Mouse (Mus musculus) B cell, adult 2 months (primary cell): ENCODE data around the gene Phf6.

Experiments
- DNase-seq, 2 experiments: peaks; one replicate each; pipeline ENCODE4 v3.0.0; 2022

Gene Phf6

GRCm38 (mm10) chrX:52911587-52912371 lies at the start of gene Phf6:
Gene Phf6 (plus strand): TSS chrX:52912266.
- DNase-seq = peak; percentile 87

DNA sequence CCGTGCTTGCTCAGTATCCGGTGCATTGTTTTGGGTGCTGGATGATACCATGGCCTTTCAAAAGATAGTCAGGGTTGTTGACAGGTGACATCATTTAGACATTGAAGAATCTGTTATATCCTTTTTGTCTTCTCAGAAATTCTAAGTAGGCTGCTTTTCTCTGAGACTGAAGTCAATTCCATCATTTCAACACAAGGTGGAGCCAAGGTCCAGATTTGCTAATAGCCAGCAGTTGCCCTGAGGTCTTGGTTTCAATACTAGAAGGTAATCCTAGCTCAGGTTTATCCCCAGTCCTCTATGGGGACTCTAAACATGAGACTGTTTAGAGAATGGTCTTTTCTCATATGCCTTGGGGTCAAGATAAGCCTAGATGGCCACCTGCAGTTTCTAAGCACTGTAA lies 47.9 kb upstream of the Phf6 start:
- DNase-seq = peak; percentile 17 to 32

DNA sequence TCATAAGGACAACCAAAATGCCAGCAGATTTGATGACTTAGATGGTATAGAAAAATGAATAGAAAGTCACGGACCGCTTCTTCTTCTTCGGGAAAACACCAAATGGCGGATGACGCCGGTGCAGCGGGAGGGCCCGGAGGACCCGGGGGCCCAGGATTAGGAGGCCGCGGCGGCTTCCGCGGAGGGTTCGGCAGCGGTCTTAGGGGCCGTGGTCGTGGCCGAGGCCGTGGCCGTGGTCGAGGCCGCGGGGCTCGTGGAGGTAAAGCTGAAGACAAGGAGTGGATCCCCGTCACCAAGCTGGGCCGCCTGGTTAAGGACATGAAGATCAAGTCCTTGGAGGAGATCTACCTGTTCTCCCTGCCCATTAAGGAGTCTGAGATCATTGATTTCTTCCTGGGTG lies 13.6 kb upstream of the Phf6 start:
- peak; percentile 15 to 18 for DNase-seq

GRCm38 (mm10) chrX:52912372-52912728 lies 284 bp downstream of the Phf6 start:
- no peak for DNase-seq

DNA sequence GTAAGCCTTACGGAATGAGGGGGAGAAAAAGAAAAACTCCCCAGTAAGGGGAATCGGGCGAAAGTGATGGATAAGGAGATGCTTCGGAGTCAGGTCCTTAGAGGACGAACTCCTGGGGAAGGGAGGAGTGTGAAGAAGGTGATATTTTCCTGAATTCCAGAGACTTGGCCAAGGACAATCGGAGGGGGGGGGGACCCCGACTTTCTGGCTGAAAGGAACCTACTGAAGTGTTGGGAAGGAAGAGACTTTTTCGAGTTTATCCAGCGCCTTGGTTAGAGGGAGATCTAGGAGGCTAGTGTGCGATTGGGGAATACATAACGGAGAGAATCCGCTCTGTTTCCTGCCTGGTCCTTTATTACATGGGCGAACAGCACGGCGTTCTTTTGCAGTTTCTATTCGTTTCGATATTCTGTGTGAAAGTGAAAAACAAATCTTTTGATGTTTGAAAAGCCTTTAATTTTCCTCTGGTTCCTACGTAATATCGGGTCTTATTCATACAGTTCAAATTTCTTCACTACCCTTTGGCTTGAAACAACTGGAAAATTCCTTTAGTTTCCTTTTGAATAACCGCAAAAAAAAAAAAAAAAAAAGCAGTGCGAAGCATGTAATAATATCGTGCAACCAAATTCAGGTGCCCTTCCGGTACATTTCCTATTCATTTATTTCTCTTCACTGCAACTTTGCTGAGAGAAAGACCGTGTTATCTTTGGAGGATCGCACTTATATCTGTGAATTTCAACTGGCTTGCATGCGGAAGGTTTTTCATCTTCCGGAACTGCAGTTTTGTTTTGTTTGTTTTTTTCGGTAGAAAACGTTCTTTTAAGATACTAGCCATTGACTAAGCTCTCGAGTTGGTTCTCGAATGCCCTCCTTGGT lies 998 bp downstream of the Phf6 start:
- DNase-seq = peak in 1 of 2 experiments; percentile 12

GRCm38 (mm10) chrX:52913856-52914255 lies 1.8 kb downstream of the Phf6 start:
- DNase-seq = no peak

GRCm38 (mm10) chrX:52914705-52915104 lies 2.6 kb downstream of the Phf6 start:
- DNase-seq = no peak

DNA sequence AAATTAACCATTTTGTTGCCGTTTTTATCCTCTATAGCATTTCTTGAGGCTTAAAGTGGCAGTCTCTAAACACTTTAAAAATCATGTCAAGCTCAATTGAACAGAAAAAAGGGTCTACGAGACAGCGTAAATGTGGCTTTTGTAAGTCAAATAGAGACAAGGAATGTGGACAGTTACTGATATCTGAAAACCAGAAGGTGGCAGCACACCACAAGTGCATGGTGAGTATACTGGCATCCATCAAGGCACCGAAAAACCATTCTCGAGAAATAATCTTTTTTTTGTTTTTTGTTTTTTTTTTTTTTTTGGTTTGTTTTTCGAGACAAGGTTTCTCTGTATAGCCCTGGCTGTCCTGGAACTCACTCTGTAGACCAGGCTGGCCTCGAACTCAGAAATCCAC lies 4.5 kb downstream of the Phf6 start:
- DNase-seq = no peak

DNA sequence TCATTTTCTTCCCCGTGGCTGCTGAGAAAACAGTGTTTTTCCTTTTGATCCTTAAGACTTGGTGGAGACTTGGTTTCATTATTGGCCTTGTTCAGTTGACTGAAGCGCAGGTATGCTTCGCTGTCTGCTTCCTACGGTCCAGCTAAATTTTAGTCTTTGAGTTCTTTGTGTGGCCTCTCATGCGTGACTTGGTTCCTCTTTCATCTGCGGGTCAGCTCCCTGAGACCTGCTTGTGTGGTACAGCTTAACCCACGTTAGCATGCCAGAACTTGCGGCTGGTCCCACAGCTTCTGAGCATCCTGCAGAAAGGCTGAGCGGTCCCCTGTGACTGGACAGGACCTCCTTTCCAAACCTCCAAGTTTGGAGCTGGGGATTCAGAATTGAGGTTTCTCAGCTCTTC lies 14.7 kb downstream of the Phf6 start:
- DNase-seq = peak; percentile 54 to 56

GRCm38 (mm10) chrX:52928883-52929282 lies 16.8 kb downstream of the Phf6 start:
- peak; percentile 66 to 69 for DNase-seq

DNA sequence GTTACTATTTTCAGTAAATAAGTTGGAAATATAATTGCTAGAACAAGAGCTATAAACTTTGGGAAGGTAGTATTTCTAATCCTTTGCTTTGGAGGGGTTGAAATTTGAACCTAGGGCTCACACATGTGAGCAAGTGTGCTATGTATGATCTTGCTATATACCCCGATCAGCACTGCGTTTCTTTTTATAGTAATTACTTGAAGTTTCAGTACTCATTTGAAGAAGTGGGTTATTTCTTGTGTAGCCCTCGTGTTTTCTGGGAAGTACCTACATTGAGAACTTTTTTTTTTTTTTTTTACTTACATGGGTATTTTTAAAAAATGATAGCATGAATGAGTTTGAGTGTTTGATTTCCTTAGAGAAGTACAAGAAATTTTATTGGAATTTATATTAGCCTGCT lies 17.7 kb downstream of the Phf6 start:
- DNase-seq = no peak

DNA sequence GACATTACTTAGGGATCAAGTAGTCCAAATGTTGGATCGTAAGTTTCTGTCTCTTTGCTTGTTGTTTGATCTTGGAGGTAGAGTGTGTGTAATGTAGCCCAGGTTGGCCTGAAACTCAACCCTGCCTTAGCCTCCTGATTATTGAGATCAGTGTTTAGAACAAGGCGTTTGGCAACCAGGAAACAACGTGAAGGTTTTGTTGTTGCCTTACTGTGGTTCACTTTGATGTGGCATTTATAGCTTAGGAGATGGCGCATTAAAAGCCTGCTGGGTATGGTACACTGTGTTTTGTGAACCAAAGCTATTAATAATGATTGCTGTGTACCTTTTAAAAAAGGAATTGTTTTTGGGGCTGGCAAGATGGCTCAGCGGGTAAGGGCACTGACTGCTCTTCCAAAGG lies 18.1 kb downstream of the Phf6 start:
- no peak for DNase-seq

DNA sequence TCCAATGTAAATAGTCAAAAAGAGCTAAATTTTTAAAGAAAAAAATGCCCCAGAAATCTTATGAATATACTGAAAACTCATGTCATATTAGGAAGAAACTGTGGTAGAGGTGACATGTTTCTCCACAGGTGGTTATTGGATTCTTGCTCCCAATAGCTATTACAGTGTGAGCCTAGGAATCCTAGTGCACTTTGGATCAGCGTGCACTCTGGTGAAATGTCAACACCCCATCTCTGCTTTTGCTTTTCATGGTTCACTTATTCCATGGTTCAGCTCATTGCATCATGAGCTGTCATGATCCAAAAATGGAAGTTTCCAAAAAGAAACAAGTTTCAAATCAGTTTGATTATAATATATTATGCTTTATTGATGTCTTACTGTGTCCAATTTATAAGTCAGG lies 20.1 kb downstream of the Phf6 start:
- no peak for DNase-seq

GRCm38 (mm10) chrX:52934496-52934895 lies 22.4 kb downstream of the Phf6 start:
- no peak for DNase-seq

GRCm38 (mm10) chrX:52945509-52945908 lies 33.4 kb downstream of the Phf6 start:
- no peak for DNase-seq

DNA sequence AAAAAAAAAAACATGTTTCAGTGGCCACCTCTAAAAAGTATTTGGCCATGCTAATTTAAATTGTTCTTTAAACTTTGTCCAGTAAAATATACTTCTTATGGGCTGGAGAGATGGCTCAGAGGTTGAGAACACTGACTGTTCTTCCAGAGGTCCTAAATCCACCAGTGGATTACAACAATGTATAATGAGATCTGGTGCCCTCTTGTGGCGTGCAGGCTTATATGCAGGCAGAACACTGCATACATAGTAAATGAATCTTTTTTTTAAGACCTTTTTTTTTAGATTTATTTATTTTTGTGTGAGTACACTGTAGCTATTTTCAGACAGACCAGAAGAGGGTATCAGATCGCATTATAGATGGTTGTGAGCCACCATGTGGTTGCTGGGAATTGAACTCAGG lies 37.6 kb downstream of the Phf6 start:
- peak; percentile 42 to 58 for DNase-seq

DNA sequence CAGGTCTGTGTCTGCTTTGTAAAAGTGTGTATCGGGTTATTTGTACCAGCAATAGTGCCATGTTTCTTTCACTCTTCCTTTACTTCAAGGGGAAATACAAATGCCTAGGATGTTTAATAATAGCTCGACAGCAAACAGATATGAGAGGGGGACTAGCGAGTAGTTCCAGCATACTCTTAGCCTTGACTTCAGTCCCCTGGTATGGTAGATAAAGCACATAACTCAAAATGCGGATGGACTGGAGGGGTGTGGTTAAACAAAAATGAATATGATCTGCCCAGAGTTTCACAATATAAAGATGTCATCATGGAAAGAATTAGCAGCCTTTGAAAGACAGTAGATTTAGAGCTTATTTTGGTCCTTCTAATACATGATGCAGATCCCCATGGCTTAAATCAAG lies 44.9 kb downstream of the Phf6 start:
- no peak for DNase-seq

GRCm38 (mm10) chrX:52961559-52962110 lies 49.6 kb downstream of the Phf6 start:
- no peak for DNase-seq

DNA sequence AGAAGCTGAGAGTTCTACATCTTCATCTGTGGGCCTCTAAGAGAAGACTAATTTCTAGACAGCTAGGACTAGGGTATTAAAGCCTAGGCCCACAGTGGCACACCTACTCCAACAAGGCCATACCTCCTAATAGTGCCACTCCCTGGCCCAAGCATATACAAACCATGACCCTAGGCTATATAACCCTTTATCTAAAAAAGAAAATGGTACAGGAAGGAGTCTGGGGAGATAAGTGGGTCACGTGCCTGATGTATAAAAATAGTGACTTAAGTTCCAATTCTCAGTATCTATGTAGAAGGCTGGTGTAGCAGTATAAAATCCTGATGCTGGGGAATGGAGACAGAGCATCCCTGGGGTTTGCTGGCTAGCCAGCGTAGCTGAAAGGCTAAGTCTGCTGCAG lies 53.1 kb downstream of the Phf6 start:
- DNase-seq = no peak

DNA sequence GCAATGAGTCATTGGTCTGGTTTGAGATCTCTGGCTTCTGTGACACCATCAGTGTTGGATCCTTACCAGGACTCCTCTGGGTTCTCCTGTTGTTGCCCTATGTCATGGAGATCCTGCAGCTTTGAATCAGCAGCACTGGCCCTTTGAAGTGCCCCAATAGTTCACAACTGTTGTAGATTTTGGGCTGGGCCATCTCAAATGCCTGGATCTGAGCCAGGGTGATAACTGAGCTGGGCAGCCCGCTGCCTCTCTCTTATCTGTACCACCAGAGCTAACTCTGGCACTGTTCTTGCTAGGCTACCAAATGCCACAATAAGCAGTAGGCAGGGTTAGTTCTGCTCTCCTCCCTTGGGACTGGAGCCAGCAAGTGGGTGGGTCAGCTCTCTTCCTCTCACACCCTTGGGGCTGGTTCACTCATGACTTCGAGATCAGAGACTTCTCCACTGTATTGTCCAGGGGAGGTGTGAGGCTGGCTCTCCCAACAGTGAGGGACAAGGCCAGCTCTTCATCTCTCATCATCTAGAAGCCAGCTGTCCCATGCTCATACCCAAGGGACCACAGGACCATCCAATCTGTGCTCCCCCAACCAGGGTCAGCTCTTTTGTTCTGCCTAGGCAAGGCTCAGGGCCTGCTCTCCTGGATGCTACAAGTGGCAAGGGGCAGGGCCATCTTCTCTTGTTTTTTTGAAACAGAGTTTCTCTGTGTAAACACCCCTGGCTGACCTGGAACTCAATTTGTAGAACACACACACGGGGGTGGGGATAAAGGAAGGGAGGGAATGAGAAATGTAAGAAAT lies 59.3 kb downstream of the Phf6 start:
- peak in 1 of 2 experiments; percentile 11 for DNase-seq

DNA sequence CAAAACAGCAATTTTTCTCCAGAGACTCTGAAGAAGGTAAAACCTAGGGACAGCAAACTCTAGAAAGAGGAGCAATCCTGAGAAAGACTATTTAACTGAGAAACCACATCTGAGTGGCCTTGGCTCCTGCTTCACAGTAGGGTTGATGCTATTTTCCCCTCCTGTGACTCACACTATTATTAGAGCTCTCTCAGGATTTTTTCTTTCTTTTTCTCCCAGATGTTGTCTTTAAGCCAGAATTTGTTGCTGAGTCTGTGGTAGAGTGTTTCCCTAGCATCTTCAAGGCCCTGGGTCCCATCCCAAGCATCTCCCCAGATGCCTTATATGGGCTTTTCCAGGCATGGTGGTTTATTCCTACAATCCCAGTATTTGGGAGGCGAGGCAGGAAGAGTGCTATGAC lies 60.1 kb downstream of the Phf6 start:
- DNase-seq = no peak

DNA sequence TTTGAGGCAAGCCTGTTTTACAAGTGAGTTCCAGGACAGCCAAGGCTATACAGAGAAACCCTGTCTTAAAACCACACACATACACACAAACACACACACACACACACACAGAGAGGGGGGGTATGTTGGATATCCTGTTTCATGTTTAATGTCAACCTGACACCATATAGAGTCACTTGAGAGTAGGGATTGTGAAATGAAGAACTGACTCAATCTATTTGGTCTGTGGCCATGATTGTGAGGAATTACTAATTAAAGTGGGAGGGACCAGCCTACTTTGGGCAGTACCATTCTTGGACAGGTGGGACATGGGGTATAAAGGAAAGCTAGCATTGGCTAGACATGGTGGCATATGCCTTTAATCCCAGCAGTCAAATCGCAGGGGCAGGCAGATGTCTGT lies 60.6 kb downstream of the Phf6 start:
- DNase-seq = no peak

GRCm38 (mm10) chrX:52978576-52978975 lies 66.5 kb downstream of the Phf6 start:
- no peak for DNase-seq
